Mouse (Mus musculus) lung, postnatal 14 days (tissue): ENCODE measurements around the gene Rpusd2.

Experiments
- DNase-seq: peaks from one replicate; pipeline ENCODE4 v3.0.0; 2021

Rpusd2 gene

GRCm38 (mm10) chr2:119032191-119032590 is 2.4 kb upstream of the Rpusd2 start:
- DNase-seq: no peak

- DNase-seq: no peak
Measured at GRCm38 (mm10) chr2:119035397-119035745, 781 bp downstream of the Rpusd2 start.

DNA sequence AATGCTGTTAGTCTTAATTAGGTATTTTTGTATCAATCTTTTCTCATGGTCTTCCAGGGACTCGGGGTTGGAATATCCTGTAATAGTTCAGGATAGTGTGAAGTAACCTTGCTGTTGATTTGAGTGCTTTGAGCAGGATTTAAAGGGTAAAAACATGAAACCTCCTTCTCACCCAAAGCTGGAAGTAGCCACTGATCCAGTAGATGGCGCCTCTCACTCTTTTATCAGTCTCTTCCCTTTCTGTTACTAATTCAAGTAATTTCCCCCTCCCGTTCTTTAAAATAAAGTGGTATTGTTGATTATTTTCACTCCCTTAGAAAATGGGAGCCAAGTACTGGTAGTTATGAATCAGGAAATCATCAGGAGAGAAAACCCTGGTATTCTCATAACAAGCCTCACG is 6.3 kb downstream of the Rpusd2 start:
- peak; percentile 32 for DNase-seq

DNA sequence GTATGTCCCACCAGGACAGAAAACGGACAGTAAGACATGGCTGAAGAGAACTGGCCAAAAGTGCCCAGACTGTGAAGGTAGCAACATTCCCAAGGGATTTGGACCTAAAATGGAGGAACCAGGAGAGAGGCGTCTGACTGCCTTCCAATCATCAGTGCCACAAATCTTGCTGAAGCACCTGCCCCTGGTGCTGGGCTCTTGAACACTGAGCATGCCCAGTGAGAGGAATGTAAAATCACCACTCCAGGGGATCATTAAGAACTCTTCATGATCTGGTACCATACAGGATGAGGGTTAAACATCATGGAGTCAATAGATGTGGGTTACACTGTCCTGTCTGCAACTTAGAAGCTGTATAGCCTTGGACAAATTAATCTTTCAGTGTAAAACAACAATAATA is 10.6 kb downstream of the Rpusd2 start:
- no peak for DNase-seq

DNA sequence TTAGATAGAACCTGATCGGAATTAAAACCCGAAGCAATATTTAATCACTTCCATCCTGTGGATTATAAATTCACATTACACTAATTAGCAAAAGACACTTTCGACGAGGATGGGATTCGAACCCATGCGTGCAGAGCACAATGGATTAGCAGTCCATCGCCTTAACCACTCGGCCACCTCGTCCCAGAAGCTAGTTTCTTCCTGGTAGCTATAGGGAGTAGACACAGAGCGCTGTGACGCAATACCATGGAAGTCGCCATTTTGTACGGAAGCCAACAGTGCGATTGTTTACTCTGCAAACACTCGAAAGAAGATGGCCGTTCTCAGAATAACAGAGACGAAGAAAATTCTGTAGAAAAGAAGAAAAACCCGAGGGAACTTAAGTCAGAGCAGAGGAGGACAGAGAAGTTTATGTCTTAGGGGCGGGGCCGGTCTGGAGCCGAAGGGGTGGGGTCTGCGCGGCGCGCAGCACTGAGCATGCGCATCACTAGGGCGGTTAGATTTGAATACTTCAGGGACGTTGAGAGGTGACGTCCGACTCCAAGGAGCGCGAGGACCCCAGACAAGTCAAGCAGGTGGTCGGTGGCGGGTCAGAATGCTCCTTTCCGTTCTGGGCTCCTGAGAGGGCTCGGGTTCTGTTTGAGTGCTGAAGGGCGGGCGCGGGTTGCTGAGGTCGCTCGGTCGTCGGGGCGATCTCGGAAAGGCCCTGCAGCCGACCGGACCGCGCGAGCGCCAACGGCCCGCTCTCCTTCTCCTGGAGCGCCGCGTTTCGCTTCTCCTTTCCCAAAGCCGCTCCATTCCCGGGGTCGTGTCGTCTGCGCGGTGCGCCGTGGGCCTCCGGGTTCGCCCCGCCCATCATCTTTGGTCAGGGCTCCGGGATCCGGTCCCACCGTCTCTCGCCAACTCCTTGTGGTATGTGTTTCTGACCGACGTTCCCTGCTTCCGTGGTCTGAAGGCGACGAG is 12.3 kb downstream of the Rpusd2 start, which contains the start of gene Knl1:
TSS of gene Knl1 (plus strand) at position 471 of the 963 bp plus-strand sequence.
- peak; percentile 98 for DNase-seq

DNA sequence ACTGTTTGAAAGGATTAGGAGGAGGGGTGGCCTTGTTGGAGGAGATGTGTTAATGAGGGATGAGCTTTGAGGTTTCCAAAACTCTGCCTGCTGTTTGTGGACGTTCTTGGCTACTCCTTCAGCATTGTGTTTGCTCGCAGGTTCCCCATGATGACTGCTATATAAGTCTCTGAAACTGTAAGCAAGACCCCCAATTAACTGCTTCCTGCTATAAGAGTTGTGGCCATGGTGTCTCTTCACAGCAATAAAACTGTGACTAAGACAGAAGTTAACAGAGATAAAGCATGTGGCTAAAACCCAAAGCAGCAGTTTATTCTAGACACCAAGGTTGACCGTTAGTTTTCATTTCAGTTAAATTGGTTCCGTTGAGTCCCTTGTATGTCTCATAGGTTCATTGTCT is 13.3 kb downstream of the Rpusd2 start:
- no peak for DNase-seq

GRCm38 (mm10) chr2:119050132-119050650 is 15.6 kb downstream of the Rpusd2 start:
- DNase-seq: no peak

GRCm38 (mm10) chr2:119060139-119060538 is 25.5 kb downstream of the Rpusd2 start:
- DNase-seq: no peak

DNA sequence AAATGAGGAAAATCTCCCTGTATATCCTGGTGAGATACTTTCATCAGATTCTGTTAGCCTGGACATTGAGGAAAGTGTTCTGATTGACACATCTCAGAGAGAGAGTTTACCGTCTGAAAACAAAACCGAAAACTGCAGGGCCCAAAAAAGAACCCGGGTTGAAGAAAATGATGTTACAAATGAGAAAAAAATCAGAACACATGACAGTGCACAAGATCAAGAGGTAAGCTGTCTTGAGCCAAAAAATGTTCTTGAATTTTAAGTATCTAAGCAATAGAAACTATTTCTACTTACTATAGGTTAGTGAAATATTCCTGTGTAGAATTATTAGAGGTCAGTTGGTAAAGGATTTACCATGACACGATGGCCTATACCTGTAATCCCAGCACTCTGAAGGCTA is 37.8 kb downstream of the Rpusd2 start:
- no peak for DNase-seq

GRCm38 (mm10) chr2:119086156-119086555 is 51.6 kb downstream of the Rpusd2 start:
- no peak for DNase-seq
